Mouse (Mus musculus) spleen, postnatal 4 days (tissue): ENCODE measurements around the gene Dab2ip.

Source experiments
- DNase-seq, 2 experiments: peaks; one replicate each; pipeline ENCODE4 v3.0.0; 2022; ENCODE audit warnings: low spot score in 2 of 2

Dab2ip gene

DNA sequence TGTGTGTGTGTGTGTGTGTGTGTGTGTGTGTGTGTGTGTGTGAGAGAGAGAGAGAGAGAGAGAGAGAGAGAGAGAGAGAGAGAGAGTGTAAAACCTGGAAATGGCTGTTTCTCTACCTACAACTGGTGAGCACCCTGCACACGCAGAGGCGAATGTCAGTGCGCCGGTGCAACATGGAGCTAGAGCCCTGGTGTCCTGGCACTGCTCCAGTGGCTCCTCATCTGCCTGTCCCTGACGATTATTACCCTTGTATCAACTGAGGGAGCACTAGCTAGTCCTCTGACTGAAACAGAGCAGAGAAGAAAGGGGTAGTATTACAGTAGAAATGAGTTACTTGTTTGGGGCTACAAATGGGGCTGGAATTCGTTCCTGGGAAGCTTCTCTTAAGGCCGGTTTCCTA lies 155.4 kb downstream of the Dab2ip start:
- no peak for DNase-seq

DNA sequence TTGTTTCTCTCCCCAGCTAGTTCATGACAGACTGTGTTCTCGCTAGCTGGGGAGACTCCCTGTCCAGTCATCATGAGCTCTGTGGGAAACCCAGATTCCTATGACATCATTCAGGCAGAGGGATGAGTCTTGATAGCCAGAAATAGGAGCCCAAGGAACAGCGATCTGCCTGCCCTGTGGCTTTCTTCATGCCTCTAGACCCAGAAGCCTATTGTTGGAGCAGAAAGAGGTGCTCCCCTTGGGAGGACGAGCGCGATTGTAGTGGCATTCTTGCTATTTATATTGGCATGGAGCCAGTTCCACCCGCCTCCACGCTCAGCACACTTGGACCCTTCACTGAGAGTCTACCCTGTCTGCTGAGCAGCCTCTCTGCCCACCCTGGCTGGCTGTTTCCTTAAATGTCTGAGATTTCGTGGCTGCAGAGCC lies 156.7 kb downstream of the Dab2ip start:
- DNase-seq: no peak

- no peak for DNase-seq
Measured at GRCm38 (mm10) chr2:35715485-35715884, 157.4 kb downstream of the Dab2ip start.

DNA sequence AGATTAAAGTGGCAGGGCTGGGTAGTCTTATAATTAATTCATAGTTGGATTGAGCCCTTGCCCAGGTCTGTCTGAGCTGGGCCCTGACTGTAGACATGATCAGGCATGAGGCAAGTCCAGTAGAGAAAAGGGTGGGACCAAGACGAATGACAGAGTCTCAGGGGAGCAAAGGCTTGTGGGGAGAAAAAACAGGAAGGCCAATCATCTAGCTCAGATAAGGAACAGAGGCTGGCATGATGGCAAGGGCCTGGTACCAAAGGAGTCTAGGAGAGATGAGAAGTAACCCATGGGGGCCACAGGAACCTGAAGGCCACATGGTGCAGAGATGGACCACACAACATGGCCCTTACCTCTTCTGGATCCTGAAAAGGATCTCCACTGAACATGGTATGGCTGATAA lies 158.1 kb downstream of the Dab2ip start:
- DNase-seq: no peak

GRCm38 (mm10) chr2:35718003-35718500 lies 160.0 kb downstream of the Dab2ip start:
- no peak for DNase-seq

GRCm38 (mm10) chr2:35718662-35719061 lies 160.6 kb downstream of the Dab2ip start:
- DNase-seq: no peak

- no peak for DNase-seq
Measured at GRCm38 (mm10) chr2:35719230-35720005, 161.4 kb downstream of the Dab2ip start.

- DNase-seq: no peak
Measured at GRCm38 (mm10) chr2:35720104-35720503, 162.0 kb downstream of the Dab2ip start.

DNA sequence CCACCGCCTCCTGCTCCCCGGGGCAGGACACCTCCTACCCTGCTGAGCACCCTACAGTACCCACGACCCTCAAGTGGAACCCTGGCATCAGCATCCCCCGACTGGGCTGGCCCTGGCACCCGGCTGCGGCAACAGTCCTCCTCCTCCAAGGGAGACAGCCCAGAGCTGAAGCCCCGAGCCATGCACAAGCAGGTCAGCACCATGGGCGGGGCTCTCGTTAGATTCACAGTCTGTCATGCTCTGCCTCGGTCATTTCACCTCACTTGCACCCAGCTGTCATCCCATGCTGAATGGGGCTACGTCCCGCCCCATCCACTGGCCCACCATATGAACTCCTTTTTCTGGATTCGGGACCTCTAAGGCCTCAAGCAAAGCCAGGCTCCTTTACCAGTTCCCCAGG lies 162.5 kb downstream of the Dab2ip start:
- no peak for DNase-seq

DNA sequence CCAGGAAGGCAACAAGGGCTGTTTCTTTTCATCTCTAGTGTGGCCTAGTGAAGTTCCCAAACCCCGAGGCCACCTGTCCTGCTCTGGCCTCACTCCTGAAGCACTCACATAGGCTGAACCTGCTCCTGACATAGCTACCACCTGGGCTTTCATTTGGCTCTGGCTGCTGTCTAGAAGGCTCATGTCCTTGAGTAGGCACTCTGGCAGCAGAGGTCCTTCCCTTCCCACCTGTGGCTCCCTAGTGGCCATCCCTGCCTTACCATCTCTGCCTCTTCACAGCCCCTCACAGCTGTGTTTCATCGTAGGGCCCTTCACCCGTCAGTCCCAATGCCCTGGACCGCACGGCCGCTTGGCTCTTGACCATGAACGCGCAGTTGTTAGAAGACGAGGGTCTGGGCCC lies 162.9 kb downstream of the Dab2ip start:
- no peak for DNase-seq

GRCm38 (mm10) chr2:35722821-35723220 lies 164.8 kb downstream of the Dab2ip start:
- no peak for DNase-seq

DNA sequence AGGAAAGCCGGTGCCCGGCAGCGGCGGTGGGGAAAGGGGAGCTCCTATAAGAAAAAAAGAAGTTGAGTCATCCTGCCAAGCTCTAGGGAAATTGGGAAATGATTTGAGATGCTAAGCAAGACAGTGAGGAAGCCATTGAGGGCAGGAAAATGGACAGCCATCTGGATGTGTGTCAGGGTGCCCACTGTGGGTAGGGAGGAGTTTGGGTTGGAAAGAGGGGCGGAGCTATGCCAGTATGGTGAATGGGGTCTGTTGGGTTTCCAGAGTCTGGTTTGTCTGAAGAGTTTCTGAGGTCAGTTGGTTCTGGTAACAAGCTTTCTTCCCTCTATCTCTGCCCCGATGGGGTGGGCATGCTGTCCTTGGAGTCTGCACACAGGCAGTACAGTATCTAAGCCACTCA lies 165.2 kb downstream of the Dab2ip start:
- DNase-seq: no peak

- DNase-seq: no peak
Measured at GRCm38 (mm10) chr2:35723691-35724090, 165.6 kb downstream of the Dab2ip start.

DNA sequence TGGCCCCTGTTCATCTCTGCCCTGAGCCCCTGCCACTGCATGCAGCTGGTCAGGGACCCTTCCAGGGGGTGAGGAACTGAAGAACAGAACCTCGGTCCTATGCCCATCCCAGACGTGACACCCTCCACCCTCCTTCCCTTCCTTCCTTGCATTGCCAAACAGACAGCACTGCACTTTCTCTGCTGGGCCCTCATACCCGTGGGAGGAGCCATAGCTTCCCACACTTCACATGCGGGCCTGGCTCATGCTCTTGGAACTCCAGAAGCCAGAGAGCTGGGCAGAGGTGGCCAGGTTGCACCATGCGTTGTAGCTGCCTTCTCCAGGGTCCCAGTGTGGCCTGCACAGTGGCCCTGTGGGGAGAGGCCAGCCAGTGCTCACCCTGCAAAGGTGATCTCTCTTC lies 170.6 kb downstream of the Dab2ip start:
- DNase-seq: no peak

DNA sequence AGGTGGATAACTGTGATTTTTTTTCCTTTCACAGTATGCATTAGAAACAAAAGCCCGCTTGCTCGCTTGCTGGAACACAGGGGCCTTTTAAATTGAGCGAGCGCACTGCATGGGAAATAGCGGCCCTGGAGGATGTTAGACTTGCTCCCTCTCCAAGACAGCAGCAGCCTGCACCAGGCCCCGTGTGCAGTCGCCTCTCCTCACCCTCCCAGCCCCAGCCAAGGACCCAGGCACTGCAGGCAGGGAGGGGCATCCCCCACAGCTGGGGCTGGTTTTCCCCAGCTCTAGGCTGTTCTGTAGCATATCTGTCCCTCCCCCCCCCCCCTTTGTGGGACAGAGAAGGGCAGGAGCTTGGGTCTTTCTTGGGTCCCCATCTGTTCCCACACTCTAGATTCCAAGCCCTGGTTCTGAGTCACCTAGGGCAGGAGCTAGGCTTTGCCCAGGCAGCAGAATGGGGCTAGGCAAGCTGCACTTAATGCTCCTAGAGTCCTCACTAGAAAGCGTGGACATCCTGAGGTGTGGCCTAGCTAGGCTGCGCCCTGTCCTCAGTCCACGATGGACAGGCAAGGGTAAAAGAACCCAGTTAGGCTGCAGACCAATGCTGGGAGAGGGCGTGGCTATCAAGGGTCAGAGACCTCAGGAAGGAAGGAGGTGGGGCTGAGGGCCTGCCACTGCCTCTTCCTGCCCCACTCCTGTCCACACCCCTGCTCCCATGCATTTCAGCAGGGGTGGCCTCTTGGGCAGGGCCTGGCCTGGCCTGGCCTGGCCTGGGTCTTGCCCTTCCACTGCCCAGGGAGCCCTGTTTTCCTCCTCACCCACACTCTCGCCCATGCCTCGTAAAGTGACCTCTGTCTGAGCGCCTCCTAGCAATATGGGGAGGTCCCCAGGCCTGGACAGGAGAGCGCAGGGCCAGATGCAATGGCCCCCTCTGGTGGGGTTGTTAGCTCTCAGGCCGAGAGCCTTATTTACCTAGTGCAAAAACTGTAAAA lies 171.3 kb downstream of the Dab2ip start:
- DNase-seq: peak in 1 of 2 experiments; percentile 49

DNA sequence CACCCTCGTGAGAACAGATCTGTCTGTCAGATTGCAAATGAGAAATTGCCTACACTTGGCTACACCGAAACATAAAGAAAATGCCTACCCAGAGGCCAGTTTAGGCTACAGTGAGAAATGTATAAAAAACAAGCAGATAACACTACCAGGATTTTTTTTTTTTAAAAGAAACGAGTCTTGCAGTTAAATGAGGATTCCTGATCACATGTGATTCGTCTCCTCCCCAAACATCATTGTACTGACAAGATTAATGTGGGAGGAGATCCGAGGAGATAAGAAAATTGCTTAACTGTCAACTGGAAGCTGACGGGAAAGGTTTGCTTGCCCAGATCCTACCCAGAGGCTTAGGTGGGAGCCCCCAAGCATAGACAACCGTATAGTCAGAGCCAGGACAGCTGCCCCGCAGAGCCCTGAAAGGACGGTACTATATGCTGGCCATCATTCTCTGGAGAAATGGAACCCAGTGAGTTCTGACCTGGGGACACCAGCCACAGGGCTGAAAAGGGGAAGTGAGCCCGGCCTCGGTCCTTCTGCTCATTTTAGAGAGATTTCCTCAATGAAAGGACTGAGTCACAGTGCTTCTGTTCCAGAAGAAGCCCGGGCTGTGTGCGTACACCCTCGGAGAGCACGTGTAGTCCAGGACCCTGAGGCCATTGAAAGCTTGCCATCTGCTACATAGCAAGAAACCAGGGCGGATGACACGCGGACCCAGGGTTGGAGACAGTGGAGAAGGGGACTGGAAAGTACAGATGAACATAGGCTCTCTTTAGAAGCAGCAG lies 173.8 kb downstream of the Dab2ip start:
- DNase-seq: peak; percentile 35 to 72

- DNase-seq: no peak
Measured at GRCm38 (mm10) chr2:35735001-35735400, 176.9 kb downstream of the Dab2ip start.

- no peak for DNase-seq
Measured at GRCm38 (mm10) chr2:35736061-35736460, 178.0 kb downstream of the Dab2ip start.

DNA sequence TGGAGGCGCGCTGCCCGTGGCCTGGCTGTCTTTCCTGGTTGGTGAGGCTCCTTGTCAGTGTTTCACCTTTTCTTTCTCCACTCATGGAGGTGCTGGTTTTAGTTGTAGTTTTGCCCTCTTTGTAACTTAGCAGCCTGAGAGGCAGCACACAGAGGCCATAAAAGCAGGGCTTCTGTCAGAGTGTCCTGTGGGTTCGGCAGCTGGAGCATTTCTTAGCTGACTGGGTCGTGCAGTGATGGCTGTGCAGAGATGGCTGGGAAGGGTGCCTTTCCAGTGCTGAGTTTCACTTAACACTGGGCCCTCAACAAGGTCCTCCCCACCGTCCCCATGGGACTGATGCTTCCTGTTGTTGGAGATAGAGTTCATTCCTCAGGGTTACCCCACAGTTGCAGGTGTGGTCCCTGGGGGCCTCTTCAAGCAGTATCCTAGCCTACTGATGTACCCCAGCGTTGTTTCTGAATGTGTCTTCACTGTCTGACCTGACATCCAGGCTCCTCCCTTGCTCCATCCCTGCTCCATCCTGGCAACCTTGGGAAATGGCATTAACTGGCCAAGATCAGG lies 179.5 kb downstream of the Dab2ip start:
- no peak for DNase-seq

DNA sequence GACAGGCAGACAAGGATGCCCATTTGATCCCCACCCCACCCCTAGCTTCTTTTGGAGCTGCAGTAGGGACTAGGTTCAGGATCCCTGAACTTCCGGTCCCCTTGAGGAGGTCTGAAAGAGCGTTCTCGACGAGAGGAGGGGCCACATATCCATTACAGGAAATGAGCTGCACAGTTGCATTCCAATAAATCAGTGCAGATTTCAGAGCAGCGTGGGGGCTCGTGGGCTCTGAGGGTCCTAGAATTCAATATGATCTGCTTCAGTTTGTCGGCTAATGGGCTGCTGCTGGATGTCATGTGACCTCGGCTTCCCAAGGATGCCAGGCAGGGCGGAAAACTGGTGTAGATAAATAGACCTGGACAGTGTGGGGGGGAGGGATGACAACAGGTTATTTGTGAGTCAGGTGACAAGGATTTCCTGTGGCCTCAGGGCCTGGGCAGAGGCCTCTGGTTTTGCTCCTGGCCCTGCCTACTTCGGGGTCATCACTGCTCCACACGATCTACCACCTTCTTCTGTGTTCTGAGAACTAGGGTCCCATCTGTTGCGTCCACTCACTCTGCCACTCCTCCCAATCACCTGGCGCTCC lies 181.7 kb downstream of the Dab2ip start:
- no peak for DNase-seq

DNA sequence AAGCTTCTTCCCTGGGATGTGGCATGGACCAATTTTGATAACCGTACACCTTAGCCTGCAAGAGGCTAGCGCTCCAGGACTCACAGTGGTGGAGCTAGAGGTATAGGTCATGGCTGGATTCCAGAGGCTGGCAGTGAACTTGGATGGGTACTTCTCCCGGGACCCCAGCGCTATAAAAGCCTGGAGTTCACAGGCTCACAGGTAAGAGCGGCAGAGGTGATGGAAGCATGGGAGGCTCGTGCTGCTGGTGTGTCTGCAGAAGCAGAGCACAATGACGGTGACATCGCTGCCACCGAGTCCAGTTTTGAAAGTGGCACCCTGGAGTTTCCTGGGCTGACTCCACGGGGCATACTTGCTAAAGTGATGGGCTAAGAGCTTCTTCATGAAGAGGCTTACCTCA lies 187.8 kb downstream of the Dab2ip start:
- DNase-seq: no peak
